Mouse (Mus musculus) Patski (cell line): ENCODE measurements around the gene Ms4a4b. TPM values are rescaled to one million over a fixed set of nuclear protein-coding genes. Genes with fewer than 3 reads are reported as not detected.

Source experiments
- ATAC-seq: fragments of 100-300 bp; one replicate; pipeline ENCODE4 v1.8.0; 2021
- CTCF ChIA-PET: fragments of 350-600 bp; sonication (Branson Sonifier 250); formaldehyde crosslinking; loops from one replicate; lab custom pipeline; 2022; ENCODE audit warnings: inconsistent platforms; lab: Charles Lee
- POLR2A ChIA-PET: fragments of 350-600 bp; sonication (Branson Sonifier 250); formaldehyde crosslinking; loops from one replicate; lab custom pipeline; 2022; ENCODE audit warnings: antibody characterized with exemption, inconsistent platforms; lab: Charles Lee
- DNase-seq: peaks from one replicate; pipeline ENCODE4 v3.0.0-alpha.2; 2011; ENCODE audit warnings: low read depth, low spot score
- H3K27me3 ChIP-seq: fragments of 371-371 bp; one replicate; pipeline ENCODE4 v1.5.1; 2021
- CTCF ChIP-seq: fragments of 100-300 bp; IDR thresholded peaks from one replicate; pipeline ENCODE4 v1.5.1; 2021
- in situ Hi-C: fragments of 300-500 bp; cut with MboI; formaldehyde crosslinking; loops from 3 replicates; pipeline ENCODE4 v1.11.1; 2018; ENCODE audit warnings: low pct_unique_long_range_greater_than_20kb, mixed read lengths
- polyA plus RNA-seq: library from polyadenylated mRNA; unstranded; gene quantifications from one replicate; pipeline ENCODE4 v1.2.3, GENCODE M21; 2021

Ms4a4b gene
- polyA plus RNA-seq, 1 experiment from 2014 or later, result 0.12 TPM

- ATAC-seq (no peak), DNase-seq (no peak)
- in situ Hi-C loops, result loop anchor here (5.0 kb wide), 1 partner anchor 49 kb away; the partner anchor contains the start of gene Ms4a6c
- CTCF ChIA-PET, result no interaction called here
- H3K27me3 ChIP-seq, result peaks cover 17% of the 10 kb centered on the region
- POLR2A ChIA-PET, result no interaction called here
- no peak for TF ChIP-seq CTCF
Observed at GRCm38 (mm10) chr19:11516246-11516645, 72.9 kb downstream of the Ms4a4b start, which contains the start of gene Ms4a6b. Gene Ms4a6b, plus strand, starts transcription at chr19:11516512.

Other genes with a start within 250 kb of the Ms4a4b start
- gene Ms4a13, start 246.8 kb upstream of the Ms4a4b start, polyA plus RNA-seq, result not detected
- gene Ms4a12, start 211.1 kb upstream of the Ms4a4b start, polyA plus RNA-seq, result not detected
- not detected for gene Ms4a1, start 177.3 kb upstream of the Ms4a4b start, polyA plus RNA-seq
- not detected for gene Ms4a5, start 159.7 kb upstream of the Ms4a4b start, polyA plus RNA-seq
- 0.06 TPM for gene Ms4a14, start 129.1 kb upstream of the Ms4a4b start, polyA plus RNA-seq
- gene Ms4a7, start 107.4 kb upstream of the Ms4a4b start, polyA plus RNA-seq, result 0.09 TPM
- not detected for gene Ms4a4a, start 68.0 kb upstream of the Ms4a4b start, polyA plus RNA-seq
- not detected for gene Ms4a4c, start 38.8 kb upstream of the Ms4a4b start, polyA plus RNA-seq
- gene Ms4a6c, start 25.8 kb downstream of the Ms4a4b start, polyA plus RNA-seq, result not detected
- not detected for gene Gm8369, start 42.4 kb downstream of the Ms4a4b start, polyA plus RNA-seq
- gene Ms4a6b, start 73.0 kb downstream of the Ms4a4b start, polyA plus RNA-seq, result not detected
- gene Ms4a4d, start 93.2 kb downstream of the Ms4a4b start, polyA plus RNA-seq, result 0.04 TPM
- 0.35 TPM for gene Ms4a6d, start 161.3 kb downstream of the Ms4a4b start, polyA plus RNA-seq
- 89.6 TPM for gene Ms4a2, start 180.2 kb downstream of the Ms4a4b start, polyA plus RNA-seq
- 0.99 TPM for gene Ms4a3, start 197.3 kb downstream of the Ms4a4b start, polyA plus RNA-seq
- gene Oosp2, start 217.0 kb downstream of the Ms4a4b start, polyA plus RNA-seq, result not detected
- gene Oosp1, start 247.6 kb downstream of the Ms4a4b start, polyA plus RNA-seq, result not detected